ENCODE assay signal across 10 mouse cellular contexts in the genomic region with DNA sequence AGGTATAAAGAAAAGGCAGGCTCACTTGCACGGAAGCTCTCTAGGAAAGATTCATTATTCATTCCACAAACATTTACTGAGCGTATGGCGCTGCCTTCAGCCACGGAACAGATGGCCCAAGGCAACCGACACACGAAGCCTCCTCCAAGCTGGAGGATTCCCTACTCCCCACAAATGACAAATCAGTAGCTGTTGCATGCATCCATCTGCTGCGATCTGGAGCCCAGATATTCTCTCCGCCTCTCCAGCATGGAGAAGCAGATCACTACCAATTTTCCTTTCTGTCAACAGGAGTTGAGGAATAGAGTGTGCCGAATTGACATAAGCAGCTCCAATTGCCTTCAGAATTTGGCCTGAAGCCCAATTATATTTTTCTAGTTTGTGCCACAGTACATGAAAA.
DNase-seq lines count a peak whose midpoint lies in the region; ATAC-seq lines count a peak whose summit lies in the region.
"Had no signal": no experiment of that assay in that cellular context is flagged by ENCODE, and none has a peak within 500 bp of the region (broad histone marks: within the 10 kb centered on the region; RNA-seq: fewer than 3 reads in every experiment).

No protein-coding gene starts in this region.

- WGBS in forebrain, embryonic 15.5 days = 68% methylated on average over 9 of the region's 9 CpGs
- WGBS in forebrain, embryonic 11.5 days = 91% methylated on average over 9 of the region's 9 CpGs

- no peak overlapping the region for H3K4me2 ChIP-seq in forebrain, embryonic 15.5 days (replicated peaks)
- no peak overlapping the region for H3K4me2 ChIP-seq in forebrain, embryonic 11.5 days (ENCODE audit: low read depth, low read length, severe bottlenecking)
- H3K4me2 ChIP-seq: liver, embryonic 13.5 days had no signal

- H3K27me3 ChIP-seq in forebrain, embryonic 15.5 days = no peaks in the 10 kb centered on the region
- H3K27me3 ChIP-seq in forebrain, embryonic 11.5 days (ENCODE audit: control insufficient read depth, insufficient read depth, low read length) = no peaks in the 10 kb centered on the region
- H3K27me3 ChIP-seq: liver, embryonic 13.5 days had no signal

- H3K27ac ChIP-seq in forebrain, embryonic 15.5 days (replicated peaks) = no peak overlapping the region
- no peak overlapping the region for H3K27ac ChIP-seq in forebrain, embryonic 11.5 days (ENCODE audit: low read depth, low read length)
- H3K27ac ChIP-seq: liver, embryonic 13.5 days had no signal

- no peak overlapping the region for H3K4me3 ChIP-seq in forebrain, embryonic 15.5 days
- H3K4me3 ChIP-seq in forebrain, embryonic 11.5 days (ENCODE audit: low read depth, low read length) = no peak overlapping the region
- H3K4me3 ChIP-seq: liver, embryonic 13.5 days had no signal

- H3K9ac ChIP-seq in forebrain, embryonic 15.5 days (replicated peaks) = no peak overlapping the region
- no peak overlapping the region for H3K9ac ChIP-seq in forebrain, embryonic 11.5 days (ENCODE audit: low read length)
- H3K9ac ChIP-seq: liver, embryonic 13.5 days had no signal

- intact Hi-C loops in left cerebral cortex, postnatal 4 days (cut with DNase I) = no loop called here
- intact Hi-C loops in heart, postnatal 25 days (cut with DNase I) = no loop called here

- peak; percentile 96 for ATAC-seq in forebrain, embryonic 15.5 days (replicated peaks)
- ATAC-seq in forebrain, embryonic 11.5 days (replicated peaks; ENCODE audit: low FRiP score) = no peak

- DNase-seq in forebrain, embryonic 11.5 days (ENCODE audit: low spot score) = no peak
- DNase-seq in cerebellum, postnatal 10 days = peak; percentile 76 to 81
- peak; percentile 89 to 95 for DNase-seq in layer of hippocampus, adult 18-20 months (ENCODE audit: low spot score in 2 of 2)
- DNase-seq in left cerebral cortex, postnatal 4 days = peak; percentile 32
- DNase-seq in thymus, postnatal 25 days = no peak
- DNase-seq in testis, postnatal 14 days (ENCODE audit: low spot score) = no peak
- DNase-seq in heart, postnatal 25 days (ENCODE audit: low spot score) = no peak
- DNase-seq: gastrocnemius, postnatal 10 days; liver, embryonic 13.5 days had no signal

- no peaks in the 10 kb centered on the region for H3K9me3 ChIP-seq in forebrain, embryonic 15.5 days
- H3K9me3 ChIP-seq in forebrain, embryonic 11.5 days (ENCODE audit: control insufficient read depth, low read length) = no peaks in the 10 kb centered on the region
- H3K9me3 ChIP-seq: liver, embryonic 13.5 days had no signal

- no peaks in the 10 kb centered on the region for H3K36me3 ChIP-seq in forebrain, embryonic 15.5 days
- no peaks in the 10 kb centered on the region for H3K36me3 ChIP-seq in forebrain, embryonic 11.5 days (ENCODE audit: control insufficient read depth, insufficient read depth, low read length)
- H3K36me3 ChIP-seq: liver, embryonic 13.5 days had no signal

- peaks cover 6% of the 10 kb centered on the region for H3K4me1 ChIP-seq in forebrain, embryonic 15.5 days
- no peaks in the 10 kb centered on the region for H3K4me1 ChIP-seq in forebrain, embryonic 11.5 days (replicated peaks; ENCODE audit: control insufficient read depth, insufficient read depth, low read length)
- H3K4me1 ChIP-seq: liver, embryonic 13.5 days had no signal

Comparison
In these comparisons a context has a peak if more than half of its experiments do, and no peak if none do; other contexts are left out.
1. DNase-seq: peak in cerebellum, postnatal 10 days (2 of 2), layer of hippocampus, adult 18-20 months (2 of 2) and left cerebral cortex, postnatal 4 days (single experiment); none in forebrain, embryonic 11.5 days (single experiment), thymus, postnatal 25 days (single experiment), testis, postnatal 14 days (single experiment) and heart, postnatal 25 days (single experiment).